In the genomic region with DNA sequence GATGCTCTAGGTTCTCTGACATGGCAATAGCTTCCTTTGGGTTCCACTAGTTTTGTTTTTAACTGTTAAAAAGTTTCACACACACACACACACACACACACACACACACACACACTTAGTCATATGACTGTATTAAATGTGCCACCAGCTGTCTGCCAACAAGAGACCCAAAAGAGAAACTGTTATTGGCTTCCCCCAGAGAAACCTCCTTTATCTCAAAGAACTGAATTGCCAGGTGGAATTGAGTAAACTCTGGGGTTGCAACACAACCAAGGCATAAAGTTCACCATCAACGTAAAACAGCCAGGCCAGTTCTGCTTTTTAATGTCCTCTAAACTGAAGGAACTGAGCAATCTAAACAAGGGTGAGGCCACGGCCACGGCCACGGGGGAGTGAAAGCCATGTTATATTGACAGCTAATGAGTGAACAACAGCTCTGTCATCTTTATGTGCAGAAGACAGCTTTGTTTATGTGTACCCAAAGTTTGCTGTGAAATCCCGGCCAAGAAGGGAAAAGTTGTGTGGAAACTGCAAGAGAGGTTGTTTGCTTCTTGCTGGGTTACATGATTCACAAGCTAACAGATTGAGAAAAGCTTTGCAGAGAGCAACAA, we compare ENCODE assay signal across 8 mouse cellular contexts.
DNase-seq lines count a peak whose midpoint lies in the region; ATAC-seq and TF ChIP-seq lines count a peak whose summit lies in the region.

No protein-coding gene starts in this region.

- no peak overlapping the region for H3K27ac ChIP-seq in left cerebral cortex, adult 2 months
- H3K27ac ChIP-seq in layer of hippocampus, adult 2 months, result no peak overlapping the region

- H3K4me3 ChIP-seq in left cerebral cortex, adult 2 months, result no peak overlapping the region
- no peak overlapping the region for H3K4me3 ChIP-seq in layer of hippocampus, adult 2 months

- intact Hi-C loops in left cerebral cortex, adult 2 months (cut with DNase I), result no loop called here

- WGBS in large intestine, adult 2 months, result 11% methylated on average over 5 of the region's 5 CpGs

- TF ChIP-seq CTCF in left cerebral cortex, adult 2 months (IDR thresholded peaks at IDR 0.05), result no peak
- TF ChIP-seq CTCF in layer of hippocampus, adult 2 months (conservative IDR thresholded peaks at IDR 0.05), result no peak

- peak; percentile 97 for ATAC-seq in common myeloid progenitor, adult 5-6 weeks (replicated peaks; ENCODE audit: low read depth, poor library complexity, severe bottlenecking)
- ATAC-seq in monocyte, adult 5-6 weeks (replicated peaks; ENCODE audit: insufficient number of reproducible peaks, low FRiP score, low TSS enrichment, poor library complexity, severe bottlenecking), result peak; percentile 81

- DNase-seq in kidney, adult 18-20 months, result peak; percentile 37
- no peak for DNase-seq in kidney, adult 11 months
- peak; percentile 61 for DNase-seq in large intestine, adult 2 months (ENCODE audit: low read depth, low spot score)
- no peak for DNase-seq in left cerebral cortex, adult 2 months (ENCODE audit: extremely low spot score in 1 of 2, low spot score in 2 of 2)
- no peak for DNase-seq in cerebellum, postnatal 14 days
- DNase-seq in layer of hippocampus, adult 2 months (ENCODE audit: low spot score in 2 of 2), result no peak

Comparison
In these comparisons a context has a peak if more than half of its experiments do, and no peak if none do; other contexts are left out.
1. DNase-seq: peak in kidney, adult 18-20 months (single experiment) and large intestine, adult 2 months (single experiment); none in kidney, adult 11 months (single experiment), left cerebral cortex, adult 2 months (0 of 2), cerebellum, postnatal 14 days (0 of 2) and layer of hippocampus, adult 2 months (0 of 2).